Mouse (Mus musculus): Measurements from ENCODE around the gene Zc3h12a.

GRCm38 (mm10) chr4:125158081-125158480 is 30.4 kb upstream of the Zc3h12a start:
- no peak for TF ChIP-seq MYOD1 (IDR thresholded peaks at IDR 0.05; ENCODE audit: control insufficient read depth in 1 of 3, insufficient read length in 2 of 3, low read depth in 2 of 3)
- TF ChIP-seq E2F4 (IDR thresholded peaks at IDR 0.05; ENCODE audit: insufficient read depth): no peak
- TF ChIP-seq POLR2A (IDR thresholded peaks at IDR 0.05; ENCODE audit: insufficient read length, low read depth): no peak
- no peak for TF ChIP-seq CEBPB (IDR thresholded peaks at IDR 0.05; ENCODE audit: insufficient read depth, poor library complexity, severe bottlenecking)
- TF ChIP-seq MYOG (IDR thresholded peaks at IDR 0.05; ENCODE audit: control insufficient read depth in 1 of 3, insufficient read depth in 1 of 3, insufficient read length in 2 of 3, low read depth in 2 of 3): no peak
- no peak for TF ChIP-seq TCF12 (IDR thresholded peaks at IDR 0.05; ENCODE audit: insufficient read depth, poor library complexity, severe bottlenecking)
- no peak for TF ChIP-seq POLR2AphosphoS2 (IDR thresholded peaks at IDR 0.05; ENCODE audit: insufficient read length, low read depth)
- no peak for TF ChIP-seq SRF (IDR thresholded peaks at IDR 0.05; ENCODE audit: control insufficient read depth, insufficient read length, low read depth)
- no peak for TF ChIP-seq USF1 (IDR thresholded peaks at IDR 0.05; ENCODE audit: low read depth)
- TF ChIP-seq REST (IDR thresholded peaks at IDR 0.05; ENCODE audit: insufficient read depth, insufficient read length): no peak
- TF ChIP-seq TCF3 (IDR thresholded peaks at IDR 0.05; ENCODE audit: insufficient read length, low read depth): no peak
- TF ChIP-seq MAX (IDR thresholded peaks at IDR 0.05; ENCODE audit: low read depth): no peak
